Mouse (Mus musculus): Measurements from ENCODE around the gene Eif4e2.

The Eif4e2 gene

DNA sequence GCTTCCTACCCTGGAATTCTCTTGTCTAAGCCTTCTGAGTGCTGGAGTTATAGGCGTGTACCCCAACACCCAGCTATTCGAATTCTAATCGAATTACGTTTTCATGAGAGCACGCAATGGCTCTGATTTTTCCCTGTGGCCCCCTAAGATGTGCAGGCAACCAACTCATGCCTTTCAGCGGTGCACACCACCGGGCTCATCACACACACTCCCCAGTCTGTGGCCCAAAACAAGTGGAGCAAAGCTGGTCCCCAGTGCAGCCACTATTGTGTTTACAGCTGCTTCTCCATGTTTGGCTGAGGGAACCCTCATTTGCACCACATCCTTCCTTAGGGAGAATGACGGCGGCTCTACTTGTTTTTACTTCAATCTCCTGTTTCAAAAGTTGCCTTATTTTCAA, 49.5 kb downstream of the Eif4e2 start:
- 28% methylated on average over 9 of the region's 9 CpGs for WGBS

DNA sequence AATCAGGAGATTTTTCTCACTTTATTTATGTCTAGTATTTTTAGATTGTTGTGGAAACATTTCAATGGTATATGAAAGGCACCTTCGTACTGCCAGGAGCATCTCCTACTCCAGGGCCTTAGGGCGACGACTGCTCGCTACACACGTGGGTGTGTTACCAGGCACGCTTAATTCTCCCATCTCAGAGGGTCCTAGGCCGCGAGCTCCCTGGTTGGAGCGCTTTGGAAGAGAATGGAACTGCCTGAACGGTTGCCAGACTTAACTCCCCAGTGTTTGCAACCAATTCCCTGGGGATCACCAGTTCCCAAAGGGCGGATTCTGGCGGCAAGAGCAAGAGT, 50.1 kb downstream of the Eif4e2 start:
- 10% methylated on average over 12 of the region's 12 CpGs for WGBS

DNA sequence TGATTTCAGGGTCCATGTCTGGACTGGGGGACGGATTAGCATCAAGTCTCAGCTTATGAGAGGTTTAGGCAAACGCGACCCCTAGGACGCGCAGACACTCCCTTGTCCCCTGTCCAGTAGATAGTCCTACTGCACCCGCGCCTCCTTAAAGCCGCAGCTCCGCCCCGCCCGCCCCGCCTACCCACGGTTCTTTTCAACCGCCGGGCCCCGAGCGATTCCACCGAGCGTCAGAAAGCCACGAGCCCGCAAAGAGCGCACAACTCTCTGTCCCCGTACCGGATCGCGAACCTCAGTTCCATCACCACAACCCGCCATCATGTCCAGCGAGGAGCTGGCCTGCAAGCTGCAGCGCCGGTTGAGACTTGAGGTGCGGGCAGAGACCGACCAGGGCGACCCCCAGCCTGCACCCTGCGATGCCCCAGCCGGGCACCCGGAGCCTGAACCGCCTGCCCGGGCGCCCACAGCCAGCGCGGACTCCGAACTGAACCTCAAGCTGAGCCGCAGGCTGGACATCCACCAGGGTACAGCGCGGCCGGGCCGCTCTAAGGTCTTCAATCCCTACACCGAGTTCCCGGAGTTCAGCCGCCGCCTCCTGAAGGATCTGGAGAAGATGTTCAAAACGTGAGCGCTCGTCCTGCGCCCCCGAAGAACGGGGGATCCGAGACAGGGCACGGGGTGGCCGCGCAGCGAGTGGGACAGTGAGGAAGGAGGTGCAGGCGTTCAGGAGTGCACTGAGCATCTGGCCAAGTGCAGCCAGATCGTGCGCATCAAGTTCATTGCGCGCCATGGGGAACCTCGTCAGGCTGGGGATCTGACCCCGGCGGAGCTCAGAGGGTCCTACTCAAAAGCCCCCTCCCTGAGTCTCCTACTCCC, 50.7 kb downstream of the Eif4e2 start, which contains the start of gene Efhd1:
Efhd1 (plus strand) TSS at position 230 of the 873 bp plus-strand sequence.
- WGBS, result under 1% methylated on average over 70 of the region's 70 CpGs

DNA sequence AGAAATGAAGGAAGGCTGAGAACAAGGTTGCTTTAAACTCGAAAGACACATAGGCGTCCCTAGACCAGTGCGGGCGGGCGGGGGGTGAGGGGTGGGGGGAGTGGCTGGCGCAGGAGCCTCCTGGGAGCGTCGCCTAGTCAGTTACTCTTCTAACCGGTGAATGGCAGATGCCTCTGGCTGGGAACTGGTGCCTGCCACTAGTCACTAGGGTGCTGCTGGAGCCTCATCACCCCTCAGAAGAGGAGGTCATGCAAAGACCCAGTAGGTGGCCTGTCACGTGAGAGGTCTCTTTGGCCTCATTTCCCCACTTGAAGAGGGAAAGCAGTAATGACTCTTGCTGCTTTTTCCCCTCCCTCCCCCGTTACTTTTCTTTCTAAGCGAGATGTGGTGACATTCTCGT, 51.5 kb downstream of the Eif4e2 start:
- 6% methylated on average over 13 of the region's 13 CpGs for WGBS

DNA sequence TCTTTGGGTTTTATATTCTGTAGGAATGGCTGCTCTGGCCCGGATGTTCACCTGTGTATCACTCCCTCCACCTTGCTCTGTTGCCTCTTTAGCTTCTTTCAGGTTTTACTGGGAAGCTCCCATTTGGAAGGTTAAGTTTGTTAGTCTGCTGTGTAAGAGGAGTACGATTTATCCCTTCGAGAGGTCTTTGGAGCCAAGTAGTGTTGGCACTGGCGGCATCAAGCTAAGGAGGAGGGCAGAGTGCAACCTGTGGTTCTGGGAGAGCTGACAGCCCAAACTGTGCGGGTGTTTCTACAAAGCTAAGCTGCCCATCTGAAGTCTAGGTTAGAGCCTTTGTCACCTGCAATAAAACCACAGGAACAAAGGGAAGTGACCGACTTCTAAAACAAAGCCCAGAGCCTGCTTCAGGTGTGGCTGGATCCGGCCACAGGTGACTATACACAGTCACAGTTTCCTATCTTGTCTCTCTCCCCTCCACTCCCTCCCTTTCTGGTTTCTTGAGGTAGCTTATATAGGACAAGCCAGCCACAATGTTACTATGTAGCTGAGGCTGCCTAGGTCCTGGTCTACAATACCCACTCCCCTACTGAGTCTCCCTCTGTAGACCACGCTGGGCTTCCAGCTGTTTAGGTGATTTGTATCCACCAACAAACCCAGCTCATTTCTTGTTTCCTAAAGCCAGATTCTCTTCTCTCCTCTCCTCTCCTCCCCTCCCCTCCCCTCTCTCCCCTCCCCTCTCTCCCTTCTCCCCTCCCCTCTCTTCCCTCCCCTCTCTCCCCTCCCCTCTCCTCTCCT, 52.8 kb downstream of the Eif4e2 start:
- 58% methylated on average over 8 of the region's 8 CpGs for WGBS

DNA sequence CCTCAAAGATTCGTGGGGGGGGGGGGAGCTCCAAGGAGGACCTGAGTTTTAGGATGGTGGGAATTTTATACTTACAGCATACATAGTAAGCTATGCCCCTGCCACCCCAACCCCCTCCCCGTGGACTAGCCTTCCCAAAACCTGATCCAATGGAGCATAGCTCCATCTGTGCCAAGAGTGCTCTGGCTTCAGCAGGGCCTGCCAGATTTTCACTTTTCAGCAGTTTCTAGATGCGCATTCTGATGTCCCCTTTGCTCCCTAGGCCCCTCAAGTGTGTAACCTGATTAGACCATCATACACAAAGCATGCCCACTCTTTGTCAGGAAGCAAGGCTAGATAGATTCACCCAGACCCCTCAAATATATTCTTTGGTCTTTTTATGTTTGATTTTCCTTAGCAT, 56.5 kb downstream of the Eif4e2 start:
- WGBS, result 58% methylated on average over 3 of the region's 3 CpGs

DNA sequence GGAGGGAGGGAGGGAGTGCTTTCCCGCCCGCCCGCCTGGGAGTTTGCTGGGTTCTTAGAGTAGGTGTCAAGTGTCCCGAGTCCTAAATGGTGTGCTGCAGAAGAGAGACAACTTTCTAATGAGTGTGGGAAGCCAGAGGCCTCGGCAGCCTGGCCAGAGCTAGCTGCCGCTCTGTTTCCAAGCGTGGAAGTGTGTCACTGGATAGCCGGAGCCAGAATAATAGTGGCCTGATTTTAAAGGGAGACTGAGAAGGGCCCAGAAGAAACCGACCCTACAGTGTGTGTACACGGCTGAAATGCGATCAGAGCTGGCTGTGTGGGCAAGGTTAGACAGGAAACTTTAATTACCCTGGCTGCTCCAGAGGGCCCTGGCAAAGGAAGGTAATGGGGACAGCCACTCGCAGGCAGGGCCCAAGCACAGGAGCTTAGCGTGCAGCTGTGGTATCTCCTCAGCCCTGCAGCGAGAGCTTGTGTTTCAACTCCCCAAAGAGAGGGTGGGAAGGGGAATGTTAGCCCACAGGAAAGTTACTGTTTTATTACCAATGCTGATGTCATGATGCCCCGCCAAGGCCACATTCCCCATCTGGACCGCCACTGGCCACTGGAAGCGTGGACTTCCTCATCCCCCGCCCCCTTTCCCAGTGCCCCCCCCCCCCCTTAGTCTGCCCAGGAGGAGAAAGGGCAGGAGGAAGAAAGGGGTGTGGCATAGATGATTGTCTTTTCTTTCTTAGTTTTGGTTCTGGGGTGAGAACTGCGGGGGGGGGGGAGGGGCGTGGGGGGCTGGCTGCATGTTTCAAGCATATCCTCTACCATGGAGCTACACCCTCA, 57.1 kb downstream of the Eif4e2 start:
- WGBS, result 55% methylated on average over 20 of the region's 20 CpGs

DNA sequence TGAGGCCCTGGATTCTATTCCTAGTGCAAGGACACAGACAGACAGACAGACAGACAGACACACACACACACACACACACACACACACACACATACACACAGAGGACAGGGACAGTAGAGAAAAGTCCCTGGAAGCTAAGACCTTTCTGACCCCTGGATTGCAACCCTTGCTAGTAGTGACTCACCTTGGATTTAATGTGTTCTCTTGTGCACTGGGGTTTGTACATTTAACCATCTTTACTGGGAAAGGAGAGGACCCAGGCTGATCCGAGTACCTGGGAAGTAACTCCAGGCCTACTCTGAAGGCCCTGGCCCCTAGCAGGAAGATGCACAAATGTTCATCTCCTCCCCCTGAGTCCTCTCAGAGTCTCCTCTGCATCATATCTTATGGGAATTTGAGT, 57.9 kb downstream of the Eif4e2 start:
- 97% methylated on average over 1 of the region's 1 CpGs for WGBS

DNA sequence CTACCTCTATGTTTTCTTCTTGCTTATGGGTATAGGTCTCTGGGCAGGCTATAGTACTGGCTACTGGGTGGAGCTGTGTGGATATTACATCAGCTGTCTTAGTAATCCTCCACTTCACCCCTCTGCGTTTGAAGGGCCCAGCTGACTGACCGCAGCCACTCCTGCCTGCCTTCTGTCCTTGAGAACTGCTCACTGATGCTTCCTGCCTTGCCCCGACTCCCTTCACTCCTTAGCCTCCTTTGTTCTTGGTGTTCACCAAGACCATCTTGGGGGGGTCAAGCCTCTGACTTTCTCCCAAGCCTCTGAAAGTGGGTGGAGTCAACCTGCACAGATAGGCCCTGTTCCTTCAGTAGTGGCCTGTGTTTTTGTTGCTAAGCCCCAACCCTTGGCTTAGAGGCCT, 58.7 kb downstream of the Eif4e2 start:
- whole genome bisulfite sequencing, result 66% methylated on average over 3 of the region's 3 CpGs

DNA sequence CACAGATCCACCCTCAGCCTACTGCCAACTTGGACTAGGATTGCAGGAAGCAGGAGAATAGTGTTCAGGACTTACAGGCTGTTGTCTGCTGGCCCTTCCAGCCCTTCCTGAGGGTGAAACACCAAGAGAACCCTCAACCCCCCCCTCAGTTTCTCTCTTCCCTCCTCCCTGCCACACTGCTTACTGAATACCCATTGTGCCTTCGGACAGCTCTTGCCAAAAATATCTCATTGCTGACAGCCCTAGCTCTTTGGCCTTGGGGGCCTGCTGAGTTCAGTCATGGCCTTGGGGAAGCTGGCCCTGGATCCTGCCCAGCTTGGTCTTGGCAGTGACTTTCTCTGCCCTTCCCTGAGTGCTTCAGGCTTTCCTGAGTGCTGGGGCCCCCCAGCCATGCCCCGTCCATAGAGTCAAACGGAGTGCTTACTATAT, 59.8 kb downstream of the Eif4e2 start:
- 57% methylated on average over 3 of the region's 3 CpGs for WGBS

DNA sequence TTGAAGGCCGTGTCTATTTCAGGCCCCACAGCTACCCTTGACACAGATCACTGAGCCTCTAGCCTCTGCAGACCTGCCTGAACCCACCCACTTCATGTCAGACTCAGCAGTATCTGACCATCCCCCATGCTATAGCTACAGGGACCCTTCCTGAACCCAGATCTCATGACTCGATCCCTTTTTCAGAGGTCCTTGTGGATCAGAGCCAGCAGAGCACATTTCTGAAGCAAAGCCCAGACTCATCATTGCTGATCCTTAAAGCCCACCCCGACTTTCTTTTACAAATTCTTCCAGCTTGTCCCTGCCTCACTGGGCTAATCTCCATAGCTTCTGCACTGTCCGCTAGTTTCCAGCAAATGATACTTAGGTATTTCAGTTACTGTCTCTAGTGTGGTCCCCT, 60.4 kb downstream of the Eif4e2 start:
- WGBS, result 68% methylated on average over 4 of the region's 4 CpGs

DNA sequence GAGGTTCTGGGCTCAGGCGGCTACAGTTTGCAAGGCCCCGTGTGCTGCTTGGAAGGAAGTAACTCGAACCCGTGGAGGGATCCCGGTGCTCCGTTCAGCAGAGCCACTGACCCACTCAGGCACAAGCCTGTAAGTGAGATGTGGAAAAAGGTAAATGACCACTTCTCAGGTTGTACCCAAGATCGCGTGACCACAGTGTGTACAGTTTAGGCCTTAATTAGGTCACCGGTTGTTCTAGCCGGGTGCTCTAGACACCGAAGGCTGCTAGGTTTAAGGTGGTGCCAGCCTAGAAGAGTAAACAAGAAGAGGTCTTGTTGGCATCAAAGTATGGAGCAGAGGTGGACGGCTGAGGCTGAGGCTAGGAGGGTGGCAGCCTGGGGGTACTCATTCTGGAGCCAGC, 61.4 kb downstream of the Eif4e2 start:
- WGBS, result 90% methylated on average over 12 of the region's 12 CpGs

DNA sequence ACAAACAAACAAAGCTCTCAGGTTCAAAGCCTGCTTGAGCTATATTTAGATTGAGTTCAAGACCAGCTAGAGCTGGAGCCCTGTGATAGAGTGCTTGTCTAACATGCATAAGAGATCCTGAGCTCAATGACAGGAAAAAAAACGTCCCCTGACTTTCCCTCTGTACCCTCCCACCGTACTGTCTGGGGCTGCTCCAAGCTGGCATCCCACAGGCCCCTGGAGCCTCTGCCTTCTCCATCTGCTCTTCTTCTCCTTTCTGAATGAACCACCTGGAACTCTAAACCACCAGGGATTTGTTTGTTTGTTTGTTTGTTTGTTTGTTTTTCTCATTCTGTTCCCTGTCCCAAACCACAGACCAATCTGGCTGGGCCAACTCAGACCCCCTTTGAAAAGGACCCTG, 62.3 kb downstream of the Eif4e2 start:
- 65% methylated on average over 2 of the region's 2 CpGs for WGBS

DNA sequence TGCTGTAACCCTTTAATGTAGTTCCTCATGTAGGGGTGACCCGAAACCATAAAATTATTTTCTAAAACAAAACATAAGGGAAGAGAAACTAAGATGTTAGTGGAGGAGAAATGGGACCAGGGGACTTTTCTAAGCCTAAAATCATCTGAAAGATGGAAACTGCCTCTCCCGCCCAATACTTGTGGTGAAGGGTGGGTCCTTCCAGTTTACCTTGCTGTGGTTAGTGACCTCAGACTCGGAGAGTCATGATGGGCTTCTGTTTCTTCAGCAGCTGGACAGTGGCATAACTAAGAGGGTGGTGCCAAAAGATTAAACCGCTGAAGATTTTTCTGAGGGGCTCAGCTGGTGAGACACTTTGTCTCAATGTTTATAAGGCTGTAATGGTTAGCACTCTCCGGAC, 66.6 kb downstream of the Eif4e2 start:
- WGBS, result 89% methylated on average over 5 of the region's 5 CpGs

DNA sequence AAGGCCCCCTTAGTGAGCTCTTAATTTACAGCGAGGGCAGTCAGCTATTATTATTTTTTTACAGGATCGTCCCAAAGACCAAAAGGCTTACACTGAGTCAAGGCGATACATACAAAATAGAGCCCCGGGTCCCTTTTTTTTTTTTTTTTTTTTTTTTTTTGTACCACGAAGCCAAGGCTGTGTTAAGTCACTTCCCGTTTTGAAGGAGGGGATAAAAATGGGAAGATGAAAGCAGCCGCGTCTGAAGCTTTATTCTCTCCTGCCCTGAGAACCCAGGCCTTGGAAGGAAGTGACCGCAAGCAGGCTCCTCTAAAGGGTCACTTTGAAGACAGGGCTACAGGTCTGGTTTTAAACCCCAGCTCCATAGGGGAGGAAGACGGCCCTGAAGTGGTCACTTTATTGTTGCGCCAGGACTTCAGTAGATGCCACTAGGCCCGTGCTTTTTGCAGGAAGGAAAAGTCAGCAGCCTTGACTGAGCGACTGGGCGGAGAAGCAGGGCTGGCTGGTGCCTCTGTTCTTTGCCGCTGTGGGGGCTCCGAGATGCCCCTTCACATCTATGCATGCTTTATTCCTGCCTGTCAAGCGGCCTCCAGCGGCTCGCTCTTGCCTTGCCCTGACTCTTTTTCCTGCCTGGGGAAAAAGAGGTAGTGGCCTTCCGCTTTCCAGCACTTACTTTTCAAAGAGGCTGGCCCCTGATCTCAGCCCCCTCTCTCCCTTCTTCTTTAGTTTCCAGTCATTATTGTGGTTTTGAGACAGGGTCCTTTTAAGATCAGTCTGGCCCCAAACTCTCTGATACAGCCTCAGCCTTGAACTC, 68.1 kb downstream of the Eif4e2 start:
- 64% methylated on average over 20 of the region's 20 CpGs for WGBS

DNA sequence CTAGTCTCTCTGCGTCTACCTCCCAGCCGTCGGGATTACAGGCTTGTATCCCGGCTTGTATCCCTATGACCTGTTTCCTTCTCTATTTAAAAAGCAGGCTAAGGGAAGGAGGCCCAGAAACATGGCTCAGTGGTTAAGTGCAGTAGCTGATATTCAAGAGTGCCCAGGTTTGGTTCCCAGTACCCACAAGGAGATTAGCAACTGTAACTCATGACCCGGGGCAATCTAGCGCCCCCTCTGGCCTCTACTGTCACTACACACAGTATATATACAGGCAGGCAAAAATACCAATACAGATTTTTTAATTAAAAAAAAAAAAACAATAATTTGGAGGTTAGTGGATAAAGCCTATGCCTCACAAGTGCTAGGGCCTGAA, 68.7 kb downstream of the Eif4e2 start:
- 73% methylated on average over 6 of the region's 6 CpGs for WGBS

DNA sequence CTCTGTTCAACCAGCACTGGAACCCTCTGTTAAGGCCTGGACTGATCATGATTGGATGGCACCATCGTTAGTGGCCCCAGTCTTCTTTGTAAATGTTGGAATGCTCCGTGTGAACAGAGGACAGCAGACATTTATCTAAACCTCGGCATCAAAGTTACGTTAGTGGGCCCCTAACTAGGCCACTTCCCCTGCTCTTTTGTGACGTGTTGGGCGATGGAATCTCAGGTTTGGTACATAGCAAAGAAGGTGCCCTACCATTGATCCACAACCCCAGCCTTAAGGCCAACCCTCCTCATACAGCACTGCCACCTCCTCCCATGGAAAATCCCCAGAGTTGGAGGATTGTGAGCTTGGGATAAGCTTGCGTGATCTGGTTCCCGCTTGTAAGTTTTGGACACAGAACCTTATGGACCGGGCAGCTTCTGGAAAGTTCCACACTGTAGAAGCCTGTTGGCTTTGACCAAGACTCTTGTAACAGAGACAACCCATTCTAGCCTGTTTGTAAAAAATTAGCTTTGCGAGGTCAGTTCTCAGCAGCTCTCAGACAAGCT, 69.8 kb downstream of the Eif4e2 start:
- 87% methylated on average over 10 of the region's 10 CpGs for WGBS

DNA sequence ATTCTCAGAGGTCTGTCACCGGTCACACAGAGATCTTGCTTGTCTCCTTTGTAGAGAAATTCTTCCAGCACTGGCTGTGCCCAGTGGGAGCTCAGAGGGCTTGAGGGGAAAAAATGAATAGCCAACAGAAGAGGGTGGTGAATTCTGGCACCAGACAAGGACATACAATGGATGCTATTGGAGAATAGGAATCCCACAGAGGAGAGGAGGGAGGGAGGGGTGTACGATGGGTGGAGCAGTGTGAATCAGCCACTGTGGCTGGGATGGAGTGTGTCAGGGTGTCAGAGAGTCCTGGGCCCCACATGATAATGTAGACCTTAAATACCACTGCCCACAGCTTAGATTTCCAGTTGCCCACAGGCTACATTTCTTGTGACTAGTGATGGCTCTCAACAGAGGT, 73.4 kb downstream of the Eif4e2 start:
- WGBS, result 63% methylated on average over 2 of the region's 2 CpGs
